Mouse (Mus musculus): Measurements from ENCODE around the gene Itga7. TPM values are rescaled to one million over a fixed set of nuclear protein-coding genes. Genes with fewer than 3 reads are reported as not detected.
A peak's percentile ranks its signal among the peaks of the same experiment; 100 is the strongest.

Gene Itga7
- 1.5 and 2.1 TPM in 2 replicates for polyA plus RNA-seq (2014; fragmentation: Nextera tagmentation; extraction: Ambion mirVana)

- DNase-seq, result peak; percentile 62
- ATAC-seq (ENCODE audit: insufficient read depth), result peak; percentile 82
- Histone ChIP-seq H3K4me3 (ENCODE audit: low read depth, low read length) (peak within 1 kb of the TSS; percentile 41), H3K4me2 (peak within 1 kb of the TSS; percentile 72), H3K27me3 (ENCODE audit: insufficient read depth, low read length) (peaks cover 48% of the 10 kb centered on the region), H3K27ac (ENCODE audit: low read depth) (no peak within 1 kb of the TSS), H3K9ac (peak within 1 kb of the TSS; percentile 30), H3K36me3 (ENCODE audit: insufficient read depth) (no peaks in the 10 kb centered on the region), H3K4me1 (ENCODE audit: insufficient read depth) (no peaks in the 10 kb centered on the region), H3K9me3 (ENCODE audit: low read depth, low read length) (no peaks in the 10 kb centered on the region)
- under 1% methylated on average over 26 of the region's 26 CpGs for WGBS
- no peak for TF ChIP-seq CTCF (IDR thresholded peaks at IDR 0.05; ENCODE audit: low read depth)
These were observed at the start of gene Itga7 for GRCm38 (mm10) chr10:128933574-128933973. Itga7 (plus strand) TSS chr10:128933818.

GRCm38 (mm10) chr10:128888941-128889827, 44.4 kb upstream of the Itga7 start:
- Histone ChIP-seq H3K4me1 (ENCODE audit: insufficient read depth) (peaks cover 11% of the 10 kb centered on the region), H3K27ac (ENCODE audit: low read depth) (peak overlapping the region; percentile 67; the same call in 1 of the 2 replicates), H3K9me3 (ENCODE audit: low read depth, low read length) (no peaks in the 10 kb centered on the region), H3K27me3 (ENCODE audit: insufficient read depth, low read length) (0 out of 2 replicates have a peak, but pooled peaks cover 6% of the 10 kb centered on the region), H3K4me2 (peak overlapping the region; percentile 93), H3K9ac (peak overlapping the region; percentile 44), H3K36me3 (ENCODE audit: insufficient read depth) (peaks cover 26% of the 10 kb centered on the region; the same call in 1 of the 2 replicates), H3K4me3 (ENCODE audit: low read depth, low read length) (peak overlapping the region; percentile 60)
- DNase-seq (peak; percentile 49), ATAC-seq (ENCODE audit: insufficient read depth) (peak; percentile 25; the same call in 1 of the 2 replicates)
- no peak for TF ChIP-seq CTCF (IDR thresholded peaks at IDR 0.05; ENCODE audit: low read depth)
- WGBS, result 4% methylated on average over 6 of the region's 7 CpGs

GRCm38 (mm10) chr10:128889846-128890245, 43.8 kb upstream of the Itga7 start:
- Histone ChIP-seq H3K27ac (ENCODE audit: low read depth) (no peak overlapping the region), H3K9ac (peak overlapping the region; percentile 83; the same call in 1 of the 2 replicates), H3K27me3 (ENCODE audit: insufficient read depth, low read length) (0 out of 2 replicates have a peak, but pooled peaks cover 6% of the 10 kb centered on the region), H3K4me2 (peak overlapping the region; percentile 93), H3K36me3 (ENCODE audit: insufficient read depth) (peaks cover 25% of the 10 kb centered on the region; the same call in 1 of the 2 replicates), H3K4me3 (ENCODE audit: low read depth, low read length) (peak overlapping the region; percentile 60), H3K4me1 (ENCODE audit: insufficient read depth) (peaks cover 11% of the 10 kb centered on the region), H3K9me3 (ENCODE audit: low read depth, low read length) (no peaks in the 10 kb centered on the region)
- no peak for DNase-seq
- no peak for TF ChIP-seq CTCF (IDR thresholded peaks at IDR 0.05; ENCODE audit: low read depth)
- ATAC-seq (ENCODE audit: insufficient read depth), result no peak
- 18% methylated on average over 2 of the region's 2 CpGs for WGBS

- Histone ChIP-seq H3K4me2 (peak overlapping the region; percentile 93), H3K9ac (peak overlapping the region; percentile 83), H3K4me3 (ENCODE audit: low read depth, low read length) (peak overlapping the region; percentile 60), H3K9me3 (ENCODE audit: low read depth, low read length) (no peaks in the 10 kb centered on the region), H3K36me3 (ENCODE audit: insufficient read depth) (0 out of 2 replicates have a peak, but pooled peaks cover 17% of the 10 kb centered on the region), H3K27me3 (ENCODE audit: insufficient read depth, low read length) (0 out of 2 replicates have a peak, but pooled peaks cover 6% of the 10 kb centered on the region), H3K4me1 (ENCODE audit: insufficient read depth) (peaks cover 11% of the 10 kb centered on the region), H3K27ac (ENCODE audit: low read depth) (peak overlapping the region; percentile 90)
- DNase-seq, result peak; percentile 33
- WGBS, result under 1% methylated on average over 40 of the region's 40 CpGs
- peak; percentile 4 for ATAC-seq (ENCODE audit: insufficient read depth)
- no peak for TF ChIP-seq CTCF (IDR thresholded peaks at IDR 0.05; ENCODE audit: low read depth)
These were observed 43.0 kb upstream of the Itga7 start for GRCm38 (mm10) chr10:128890383-128891295.

DNA sequence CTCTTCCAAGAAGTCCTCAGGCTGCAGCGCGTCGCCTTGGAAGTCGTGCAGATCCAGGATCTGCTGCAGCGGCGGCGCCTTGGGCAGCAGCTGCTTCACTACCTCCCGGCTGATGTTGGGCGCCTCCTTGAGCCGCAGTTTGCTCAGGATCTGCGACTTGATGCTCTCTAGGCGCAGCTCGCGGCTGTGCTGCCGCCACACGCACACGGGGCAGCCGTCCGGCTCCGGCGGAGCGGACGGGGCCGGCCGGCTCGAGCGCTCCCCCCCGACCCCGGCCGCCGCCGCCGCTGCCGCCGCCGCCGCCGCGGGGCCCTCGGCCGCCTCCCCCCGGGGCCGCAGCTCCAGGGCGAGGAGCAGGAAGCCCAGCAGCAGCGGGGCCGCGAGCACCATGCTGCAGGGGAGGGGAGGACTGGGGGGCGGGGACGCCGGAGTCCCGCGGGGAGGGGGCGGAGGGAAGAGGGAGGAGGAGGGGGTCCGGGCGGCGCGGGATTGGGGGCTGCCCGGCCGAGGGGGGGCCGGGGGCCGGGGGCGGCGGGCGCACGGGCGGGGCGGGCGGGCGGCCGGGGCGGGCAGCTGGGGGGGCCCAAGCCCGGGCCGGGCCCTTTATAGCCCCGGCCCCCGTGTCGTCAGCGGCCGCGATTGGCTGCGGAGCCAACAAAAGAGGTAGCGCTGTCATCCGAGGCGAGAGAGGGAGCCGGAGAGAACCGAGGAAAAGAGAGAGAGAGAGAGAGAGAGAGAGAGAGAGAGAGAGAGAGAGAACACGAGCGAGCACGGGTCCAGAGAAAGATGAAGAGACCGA, 42.1 kb upstream of the Itga7 start, which contains the start of gene Gdf11:
TSS of gene Gdf11 (minus strand) at position 423 of the 799 bp plus-strand sequence.
- no peak for TF ChIP-seq CTCF (IDR thresholded peaks at IDR 0.05; ENCODE audit: low read depth)
- DNase-seq, result peak; percentile 91
- Histone ChIP-seq H3K4me1 (ENCODE audit: insufficient read depth) (peaks cover 14% of the 10 kb centered on the region), H3K27me3 (ENCODE audit: insufficient read depth, low read length) (0 out of 2 replicates have a peak, but pooled peaks cover 11% of the 10 kb centered on the region), H3K4me3 (ENCODE audit: low read depth, low read length) (peak within 1 kb of the TSS; percentile 60), H3K9me3 (ENCODE audit: low read depth, low read length) (no peaks in the 10 kb centered on the region), H3K27ac (ENCODE audit: low read depth) (peak within 1 kb of the TSS; percentile 90), H3K4me2 (peak within 1 kb of the TSS; percentile 93), H3K9ac (peak within 1 kb of the TSS; percentile 83), H3K36me3 (ENCODE audit: insufficient read depth) (0 out of 2 replicates have a peak, but pooled peaks cover 9% of the 10 kb centered on the region)
- ATAC-seq (ENCODE audit: insufficient read depth), result peak; percentile 84
- WGBS, result under 1% methylated on average over 72 of the region's 89 CpGs

DNA sequence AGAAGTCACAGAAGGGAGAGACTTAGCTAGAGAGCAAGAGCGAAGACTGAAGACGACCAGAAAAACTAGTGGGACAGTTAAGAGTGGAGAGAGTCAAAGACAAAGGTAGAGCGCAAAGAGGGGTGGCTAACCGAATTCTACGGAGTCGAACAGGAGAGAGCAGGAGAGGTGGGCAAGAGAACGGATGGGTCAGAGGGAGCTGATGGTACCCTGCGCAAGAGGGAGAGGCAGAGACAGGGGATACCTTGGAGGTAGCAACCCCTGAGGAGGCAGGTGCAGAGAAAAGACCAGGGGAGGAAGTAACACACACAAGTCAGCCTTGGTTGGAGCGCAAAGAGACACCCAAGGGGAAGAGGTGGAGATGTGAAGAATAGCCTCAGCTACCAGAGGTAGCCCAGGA, 41.4 kb upstream of the Itga7 start:
- Histone ChIP-seq H3K9me3 (ENCODE audit: low read depth, low read length) (no peaks in the 10 kb centered on the region), H3K27me3 (ENCODE audit: insufficient read depth, low read length) (0 out of 2 replicates have a peak, but pooled peaks cover 11% of the 10 kb centered on the region), H3K4me3 (ENCODE audit: low read depth, low read length) (peak overlapping the region; percentile 60), H3K4me1 (ENCODE audit: insufficient read depth) (peaks cover 16% of the 10 kb centered on the region), H3K9ac (peak overlapping the region; percentile 83), H3K27ac (ENCODE audit: low read depth) (peak overlapping the region; percentile 90), H3K36me3 (ENCODE audit: insufficient read depth) (0 out of 2 replicates have a peak, but pooled peaks cover 7% of the 10 kb centered on the region), H3K4me2 (peak overlapping the region; percentile 93)
- 2% methylated on average over 9 of the region's 9 CpGs for WGBS
- peak; percentile 32 for DNase-seq
- peak; percentile 6; the same call in 1 of the 2 replicates for ATAC-seq (ENCODE audit: insufficient read depth)
- TF ChIP-seq CTCF (IDR thresholded peaks at IDR 0.05; ENCODE audit: low read depth), result no peak

All from lung, embryonic 14.5 days (tissue).